Mouse (Mus musculus) heart, adult 11 months (tissue): Measurements from ENCODE around the gene Casp8ap2.

ENCODE experiments used
- DNase-seq: peaks from one replicate; pipeline ENCODE4 v3.0.0; 2022

Gene Casp8ap2

GRCm38 (mm10) chr4:32615034-32615881 lies at the start of gene Casp8ap2:
Gene Casp8ap2, plus strand, starts transcription at chr4:32615451.
- DNase-seq, result peak; percentile 100

- DNase-seq, result no peak
Measured at GRCm38 (mm10) chr4:32569054-32569453, 46.2 kb upstream of the Casp8ap2 start.

- peak; percentile 96 for DNase-seq
Measured at GRCm38 (mm10) chr4:32569995-32570938, 45.0 kb upstream of the Casp8ap2 start.

GRCm38 (mm10) chr4:32570939-32571317 lies 44.3 kb upstream of the Casp8ap2 start:
- no peak for DNase-seq

- no peak for DNase-seq
Measured at GRCm38 (mm10) chr4:32571441-32571840, 43.8 kb upstream of the Casp8ap2 start.

GRCm38 (mm10) chr4:32572118-32572517 lies 43.1 kb upstream of the Casp8ap2 start:
- no peak for DNase-seq

- DNase-seq, result no peak
Measured at GRCm38 (mm10) chr4:32573586-32573985, 41.7 kb upstream of the Casp8ap2 start.

- DNase-seq, result no peak
Measured at GRCm38 (mm10) chr4:32574604-32575003, 40.6 kb upstream of the Casp8ap2 start.

- DNase-seq, result peak; percentile 92
Measured at GRCm38 (mm10) chr4:32575165-32575564, 40.1 kb upstream of the Casp8ap2 start.

- no peak for DNase-seq
Measured at GRCm38 (mm10) chr4:32579850-32580249, 35.4 kb upstream of the Casp8ap2 start.

- DNase-seq, result no peak
Measured at GRCm38 (mm10) chr4:32584181-32584580, 31.1 kb upstream of the Casp8ap2 start.

- no peak for DNase-seq
Measured at GRCm38 (mm10) chr4:32586596-32586995, 28.7 kb upstream of the Casp8ap2 start.

- DNase-seq, result no peak
Measured at GRCm38 (mm10) chr4:32587543-32587942, 27.7 kb upstream of the Casp8ap2 start.

GRCm38 (mm10) chr4:32588237-32588636 lies 27.0 kb upstream of the Casp8ap2 start:
- no peak for DNase-seq

GRCm38 (mm10) chr4:32601135-32601534 lies 14.1 kb upstream of the Casp8ap2 start:
- DNase-seq, result no peak

- DNase-seq, result no peak
Measured at GRCm38 (mm10) chr4:32602660-32603059, 12.6 kb upstream of the Casp8ap2 start, which contains the start of gene Gja10. Gene Gja10, minus strand, starts transcription at chr4:32602760.

- no peak for DNase-seq
Measured at GRCm38 (mm10) chr4:32621637-32622036, 6.4 kb downstream of the Casp8ap2 start.

GRCm38 (mm10) chr4:32651669-32652068 lies 36.4 kb downstream of the Casp8ap2 start:
- DNase-seq, result peak; percentile 85

- DNase-seq, result peak; percentile 79
Measured at GRCm38 (mm10) chr4:32656146-32656904, 41.1 kb downstream of the Casp8ap2 start.

- peak; percentile 99 for DNase-seq
Measured at GRCm38 (mm10) chr4:32656918-32657662, 41.8 kb downstream of the Casp8ap2 start, which contains the start of gene Mdn1. Gene Mdn1, plus strand, starts transcription at chr4:32657119.

GRCm38 (mm10) chr4:32665843-32666242 lies 50.6 kb downstream of the Casp8ap2 start:
- DNase-seq, result no peak

GRCm38 (mm10) chr4:32668291-32668690 lies 53.0 kb downstream of the Casp8ap2 start:
- no peak for DNase-seq
